Mouse (Mus musculus) ES-E14 (cell line): ENCODE results near the gene Stmn1.

Experiments used
- CHD2 ChIP-seq: IDR thresholded peaks from 2 replicates; pipeline ENCODE4 v1.6.1; 2014; ENCODE audit warnings: mild to moderate bottlenecking, low read depth, low read length, inconsistent platforms
- HCFC1 ChIP-seq: IDR thresholded peaks from 2 replicates; pipeline ENCODE4 v1.6.1; 2012; ENCODE audit warnings: low read length, inconsistent platforms, borderline replicate concordance; ENCODE audit not compliant: insufficient read depth
- MAFK ChIP-seq: IDR thresholded peaks from 2 replicates; pipeline ENCODE4 v1.6.1; 2014; ENCODE audit warnings: mild to moderate bottlenecking, low read depth, low read length, inconsistent platforms; ENCODE audit not compliant: insufficient read depth
- ZC3H11A ChIP-seq: IDR thresholded peaks from 2 replicates; pipeline ENCODE4 v1.6.1; 2012; ENCODE audit warnings: low read depth, mild to moderate bottlenecking, inconsistent platforms, low read length, borderline replicate concordance
- ZNF384 ChIP-seq: IDR thresholded peaks from 2 replicates; pipeline ENCODE4 v1.6.1; 2012; ENCODE audit warnings: low read depth, low read length, inconsistent platforms

DNA sequence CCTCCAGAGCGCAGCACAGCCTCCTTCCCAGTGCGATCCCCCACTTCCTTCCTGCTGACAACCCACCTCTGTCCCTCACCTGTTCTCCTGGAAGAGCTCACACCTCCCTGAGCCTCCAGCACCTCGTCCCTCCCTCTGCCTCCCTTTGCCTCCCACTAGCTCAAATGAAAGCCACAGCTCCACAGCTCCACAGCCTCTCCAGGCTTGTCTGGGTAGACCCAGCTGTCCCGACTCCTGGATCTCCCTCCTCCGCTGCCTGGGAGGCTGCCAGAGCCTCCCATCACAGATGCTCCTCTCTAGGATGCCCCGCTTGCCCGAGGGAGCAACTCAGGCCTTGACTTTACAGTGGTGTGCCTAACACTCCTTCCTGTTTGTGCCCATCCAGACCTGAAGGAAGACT, 43.0 kb upstream of the Stmn1 start:
- no peak for TF ChIP-seq MAFK
- TF ChIP-seq ZC3H11A = no peak
- TF ChIP-seq CHD2 = no peak
- TF ChIP-seq HCFC1 = no peak
- TF ChIP-seq ZNF384 = no peak
